Mouse (Mus musculus): ENCODE measurements around the gene Nudc. TPM values are rescaled to one million over a fixed set of nuclear protein-coding genes. Genes with fewer than 3 reads are reported as not detected.

Gene Nudc
- polyA plus RNA-seq, 1 experiment from 2014 or later, result 180 TPM

DNA sequence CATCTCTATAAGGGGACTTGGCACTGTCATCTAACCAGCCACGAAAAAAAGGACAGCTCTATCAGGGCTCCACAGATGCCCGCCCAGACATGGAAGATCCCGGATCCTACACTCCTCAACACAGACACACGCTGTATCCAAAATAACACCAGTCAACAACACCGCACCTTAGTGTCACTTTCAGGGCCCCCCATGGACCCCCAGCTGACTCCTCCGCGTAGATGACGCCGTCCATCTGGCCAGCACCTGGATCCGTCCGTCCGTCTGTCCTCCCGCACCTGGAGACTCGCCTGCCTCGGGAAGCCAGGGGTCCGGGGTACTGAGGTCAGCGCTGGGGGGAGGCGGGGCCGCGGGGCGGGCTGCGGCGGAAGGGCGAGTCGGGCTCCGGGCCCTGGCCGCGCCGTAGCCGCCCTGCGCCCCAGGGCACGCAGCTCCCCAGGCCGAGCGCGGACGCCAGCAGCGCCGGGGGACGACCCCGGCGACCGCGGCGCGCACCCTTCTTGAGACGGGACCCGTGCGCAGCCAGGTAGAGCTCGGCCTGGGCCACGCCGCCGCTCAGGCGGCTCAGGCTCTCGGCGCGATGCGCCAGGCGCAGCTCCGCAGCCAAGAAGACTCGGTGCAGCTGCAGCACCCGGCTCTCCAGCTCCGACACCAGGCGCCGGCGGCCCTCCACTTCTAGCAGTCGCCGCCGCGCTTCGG, 48.2 kb downstream of the Nudc start:
- peak; percentile 62 for ATAC-seq (ENCODE audit: low read depth)
- H3K4me1 ChIP-seq (ENCODE audit: control insufficient read depth, insufficient read depth, low read length), result peaks cover 5% of the 10 kb centered on the region; the same call in 1 of the 2 replicates
- peaks cover 48% of the 10 kb centered on the region for H3K27me3 ChIP-seq (ENCODE audit: control insufficient read depth, insufficient read depth, low read length)
- H3K9ac ChIP-seq (replicated peaks; ENCODE audit: low read depth, low read length), result peak overlapping the region; percentile 68
- WGBS, result under 1% methylated on average over 54 of the region's 70 CpGs
- peak overlapping the region; percentile 99 for H3K4me2 ChIP-seq (ENCODE audit: low read depth, low read length)
- peak overlapping the region; percentile 10; the same call in 1 of the 2 replicates for H3K27ac ChIP-seq (ENCODE audit: low read depth, low read length)
- no peaks in the 10 kb centered on the region for H3K36me3 ChIP-seq (ENCODE audit: control insufficient read depth, insufficient read depth, low read length)
- no peaks in the 10 kb centered on the region for H3K9me3 ChIP-seq (ENCODE audit: control insufficient read depth, low read length)
- peak overlapping the region; percentile 64 for H3K4me3 ChIP-seq (ENCODE audit: low read depth, low read length)

DNA sequence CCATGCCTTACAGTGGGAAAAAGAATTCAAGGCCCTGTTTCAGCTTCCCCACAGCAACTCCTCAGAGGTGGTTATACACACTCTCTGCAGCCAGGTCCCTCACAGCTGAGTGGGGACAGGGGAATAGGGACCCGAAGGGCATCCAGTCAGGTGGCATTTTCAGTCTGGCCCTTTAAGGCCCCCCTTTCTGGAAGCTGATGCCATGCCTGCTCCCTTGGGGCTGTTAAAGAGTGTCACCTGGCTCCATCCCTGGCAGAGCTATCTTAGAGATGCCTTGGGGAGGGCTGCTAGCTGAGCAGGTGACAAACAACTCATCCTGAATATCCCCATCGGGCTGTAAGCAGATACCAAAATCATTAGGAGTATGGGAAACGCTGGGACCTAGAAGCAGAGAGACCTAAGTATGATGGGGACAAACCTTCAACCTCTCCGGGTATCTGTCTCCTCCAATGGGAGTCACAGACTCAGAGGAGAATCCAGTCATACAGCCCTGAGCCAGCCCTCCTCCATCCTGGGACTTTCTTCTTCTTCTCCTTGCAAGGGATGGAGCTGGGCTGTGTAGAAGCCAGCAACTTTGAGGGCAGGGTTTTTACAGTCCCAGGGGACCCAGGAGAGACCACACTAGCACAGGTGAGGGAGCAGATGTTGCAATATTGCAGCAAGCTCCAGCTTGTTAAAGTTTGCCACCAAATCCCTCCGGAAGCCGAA, 48.9 kb downstream of the Nudc start:
- Histone ChIP-seq H3K9ac (replicated peaks; ENCODE audit: low read depth, low read length) (no peak overlapping the region; the same call in 1 of the 2 replicates), H3K27me3 (ENCODE audit: control insufficient read depth, insufficient read depth, low read length) (peaks cover 48% of the 10 kb centered on the region), H3K4me1 (ENCODE audit: control insufficient read depth, insufficient read depth, low read length) (peaks cover 5% of the 10 kb centered on the region; the same call in 1 of the 2 replicates), H3K4me2 (ENCODE audit: low read depth, low read length) (peak overlapping the region; percentile 99; the same call in 1 of the 2 replicates), H3K36me3 (ENCODE audit: control insufficient read depth, insufficient read depth, low read length) (no peaks in the 10 kb centered on the region), H3K4me3 (ENCODE audit: low read depth, low read length) (peak overlapping the region; percentile 64), H3K27ac (ENCODE audit: low read depth, low read length) (no peak overlapping the region), H3K9me3 (ENCODE audit: control insufficient read depth, low read length) (no peaks in the 10 kb centered on the region)
- no peak for ATAC-seq (ENCODE audit: low read depth)
- 23% methylated on average over 6 of the region's 6 CpGs for WGBS

DNA sequence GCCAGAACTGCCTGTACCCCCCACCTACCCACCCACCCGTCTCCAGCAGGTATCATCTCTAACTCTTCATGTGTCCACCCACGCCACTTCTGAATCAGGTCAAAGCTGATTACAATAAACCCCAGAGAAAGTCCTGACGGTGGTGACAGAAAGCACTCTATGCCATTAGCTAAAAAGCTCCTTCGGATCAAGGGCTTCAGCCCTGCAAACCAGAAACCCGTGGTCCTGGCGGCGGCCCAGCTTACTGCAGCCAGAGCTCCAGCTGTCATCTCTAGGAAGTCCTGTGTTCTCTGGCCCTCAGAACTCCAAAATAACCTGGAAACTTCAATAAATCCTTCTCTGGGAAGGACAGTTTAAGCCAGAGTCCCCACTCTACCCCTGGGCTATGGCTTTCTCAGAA, 50.1 kb downstream of the Nudc start:
- WGBS, result 31% methylated on average over 7 of the region's 7 CpGs
- no peak for ATAC-seq (ENCODE audit: low read depth)
- peaks cover 43% of the 10 kb centered on the region for H3K27me3 ChIP-seq (ENCODE audit: control insufficient read depth, insufficient read depth, low read length)

DNA sequence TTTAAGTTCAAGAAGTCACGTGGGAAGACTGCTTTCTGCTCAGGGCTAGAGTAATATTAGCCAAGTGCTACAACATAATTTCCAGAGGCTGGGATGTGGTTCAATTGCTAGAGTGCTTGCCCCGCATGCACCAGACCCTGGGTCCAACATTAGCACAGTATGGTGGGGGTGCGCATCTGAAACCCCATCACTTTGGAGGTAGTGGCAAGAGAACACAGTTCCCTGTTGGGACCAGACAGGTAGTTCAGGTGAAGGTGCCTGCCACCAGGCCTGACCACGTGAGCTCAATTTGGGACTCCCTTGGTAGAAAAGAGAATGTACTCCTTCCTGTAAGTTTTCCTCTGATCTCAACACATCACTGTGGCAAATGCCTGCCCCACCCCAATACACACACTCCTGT, 50.9 kb downstream of the Nudc start:
- H3K36me3 ChIP-seq (ENCODE audit: control insufficient read depth, insufficient read depth, low read length), result no peaks in the 10 kb centered on the region
- WGBS, result 64% methylated on average over 4 of the region's 4 CpGs

More for the DNA sequence above, 50.1 kb downstream of the Nudc start:
- H3K27ac ChIP-seq (ENCODE audit: low read depth, low read length), result no peak overlapping the region
- no peaks in the 10 kb centered on the region for H3K9me3 ChIP-seq (ENCODE audit: control insufficient read depth, low read length)
- H3K36me3 ChIP-seq (ENCODE audit: control insufficient read depth, insufficient read depth, low read length), result no peaks in the 10 kb centered on the region
- no peak overlapping the region for H3K9ac ChIP-seq (replicated peaks; ENCODE audit: low read depth, low read length)
- no peak overlapping the region for H3K4me2 ChIP-seq (ENCODE audit: low read depth, low read length)
- H3K4me1 ChIP-seq (ENCODE audit: control insufficient read depth, insufficient read depth, low read length), result peaks cover 5% of the 10 kb centered on the region; the same call in 1 of the 2 replicates
- H3K4me3 ChIP-seq (ENCODE audit: low read depth, low read length), result no peak overlapping the region

DNA sequence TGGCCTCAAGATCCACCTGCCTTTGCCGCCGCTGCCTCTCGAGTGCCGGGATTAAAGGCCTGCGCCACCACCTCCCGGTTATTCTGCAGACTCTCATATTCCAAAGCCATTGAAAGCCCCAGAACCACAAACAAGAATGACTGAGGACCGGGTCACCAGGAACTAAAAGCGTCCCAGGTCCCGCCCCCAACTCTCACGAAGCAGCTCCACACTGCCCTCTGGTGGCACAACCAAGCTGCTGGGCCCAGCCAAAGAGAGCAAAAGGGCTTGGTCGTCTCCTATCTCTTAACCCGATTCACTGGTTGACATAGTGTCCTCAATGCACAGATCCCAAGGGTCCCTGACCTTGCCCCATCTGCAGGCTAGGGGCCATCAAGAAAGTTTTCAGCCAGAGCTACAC, 51.4 kb downstream of the Nudc start:
- no peaks in the 10 kb centered on the region for H3K9me3 ChIP-seq (ENCODE audit: control insufficient read depth, low read length)
- H3K27ac ChIP-seq (ENCODE audit: low read depth, low read length), result no peak overlapping the region
- H3K4me1 ChIP-seq (ENCODE audit: control insufficient read depth, insufficient read depth, low read length), result peaks cover 5% of the 10 kb centered on the region; the same call in 1 of the 2 replicates
- peak overlapping the region; percentile 46 for H3K4me2 ChIP-seq (ENCODE audit: low read depth, low read length)
- peaks cover 34% of the 10 kb centered on the region for H3K27me3 ChIP-seq (ENCODE audit: control insufficient read depth, insufficient read depth, low read length)
- H3K36me3 ChIP-seq (ENCODE audit: control insufficient read depth, insufficient read depth, low read length), result no peaks in the 10 kb centered on the region
- H3K4me3 ChIP-seq (ENCODE audit: low read depth, low read length), result peak overlapping the region; percentile 20; the same call in 1 of the 2 replicates
- no peak overlapping the region for H3K9ac ChIP-seq (replicated peaks; ENCODE audit: low read depth, low read length)
- ATAC-seq (ENCODE audit: low read depth), result no peak
- under 1% methylated on average over 12 of the region's 12 CpGs for WGBS

More for the DNA sequence above, 50.9 kb downstream of the Nudc start:
- Histone ChIP-seq H3K9me3 (ENCODE audit: control insufficient read depth, low read length) (no peaks in the 10 kb centered on the region), H3K4me2 (ENCODE audit: low read depth, low read length) (no peak overlapping the region), H3K27ac (ENCODE audit: low read depth, low read length) (no peak overlapping the region), H3K4me1 (ENCODE audit: control insufficient read depth, insufficient read depth, low read length) (peaks cover 5% of the 10 kb centered on the region; the same call in 1 of the 2 replicates), H3K27me3 (ENCODE audit: control insufficient read depth, insufficient read depth, low read length) (peaks cover 38% of the 10 kb centered on the region), H3K4me3 (ENCODE audit: low read depth, low read length) (no peak overlapping the region), H3K9ac (replicated peaks; ENCODE audit: low read depth, low read length) (no peak overlapping the region)
- ATAC-seq (ENCODE audit: low read depth), result no peak

DNA sequence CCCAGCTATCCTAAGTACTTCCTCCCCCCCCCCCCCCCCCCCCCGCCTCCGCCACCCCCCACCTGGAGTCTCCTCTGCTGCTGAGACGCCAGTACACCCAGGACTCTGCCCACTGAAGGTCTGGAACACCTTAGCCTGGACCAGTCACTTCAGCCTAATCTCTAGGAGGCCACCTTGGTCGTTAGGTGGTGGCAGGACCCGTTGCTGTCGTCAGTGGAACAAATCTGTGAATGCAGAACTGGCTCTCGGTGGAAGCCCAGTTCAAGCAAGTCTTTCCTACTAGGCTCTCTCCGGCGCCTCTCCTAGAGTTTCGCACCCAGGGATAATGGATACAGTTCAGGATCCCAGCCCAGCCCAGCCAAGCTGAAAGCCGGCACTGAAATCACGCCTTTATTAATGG, 51.9 kb downstream of the Nudc start:
- H3K4me1 ChIP-seq (ENCODE audit: control insufficient read depth, insufficient read depth, low read length), result peaks cover 5% of the 10 kb centered on the region; the same call in 1 of the 2 replicates
- peaks cover 29% of the 10 kb centered on the region for H3K27me3 ChIP-seq (ENCODE audit: control insufficient read depth, insufficient read depth, low read length)
- no peak for ATAC-seq (ENCODE audit: low read depth)
- H3K4me3 ChIP-seq (ENCODE audit: low read depth, low read length), result peak overlapping the region; percentile 20; the same call in 1 of the 2 replicates
- H3K27ac ChIP-seq (ENCODE audit: low read depth, low read length), result no peak overlapping the region
- no peaks in the 10 kb centered on the region for H3K9me3 ChIP-seq (ENCODE audit: control insufficient read depth, low read length)
- no peaks in the 10 kb centered on the region for H3K36me3 ChIP-seq (ENCODE audit: control insufficient read depth, insufficient read depth, low read length)
- peak overlapping the region; percentile 46 for H3K4me2 ChIP-seq (ENCODE audit: low read depth, low read length)
- WGBS, result 29% methylated on average over 9 of the region's 12 CpGs
- no peak overlapping the region for H3K9ac ChIP-seq (replicated peaks; ENCODE audit: low read depth, low read length)

DNA sequence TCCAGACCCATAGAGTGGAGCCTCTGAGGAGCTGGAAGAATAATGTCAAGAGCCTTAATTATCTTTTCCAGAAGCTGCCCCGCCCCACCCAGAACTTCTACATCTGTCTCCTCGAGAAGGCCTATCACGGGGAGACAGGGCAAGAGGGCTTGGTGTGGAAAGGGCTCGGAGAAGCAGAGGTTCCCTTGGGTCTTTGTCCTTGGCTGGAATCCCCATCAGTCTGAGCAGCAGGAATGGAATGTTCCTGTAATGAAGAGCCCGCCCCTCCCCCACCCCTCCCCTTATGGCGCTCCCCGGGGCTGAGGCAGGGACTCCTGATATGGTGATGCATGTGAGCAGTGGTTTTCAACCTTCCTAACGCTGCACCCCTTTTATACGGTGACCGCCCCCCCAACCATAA, 54.0 kb downstream of the Nudc start:
- Histone ChIP-seq H3K9me3 (ENCODE audit: control insufficient read depth, low read length) (no peaks in the 10 kb centered on the region), H3K4me2 (ENCODE audit: low read depth, low read length) (no peak overlapping the region), H3K9ac (replicated peaks; ENCODE audit: low read depth, low read length) (no peak overlapping the region), H3K36me3 (ENCODE audit: control insufficient read depth, insufficient read depth, low read length) (no peaks in the 10 kb centered on the region), H3K27me3 (ENCODE audit: control insufficient read depth, insufficient read depth, low read length) (peaks cover 15% of the 10 kb centered on the region), H3K4me3 (ENCODE audit: low read depth, low read length) (no peak overlapping the region), H3K4me1 (ENCODE audit: control insufficient read depth, insufficient read depth, low read length) (no peaks in the 10 kb centered on the region; the same call in 1 of the 2 replicates), H3K27ac (ENCODE audit: low read depth, low read length) (no peak overlapping the region)
- ATAC-seq (ENCODE audit: low read depth), result no peak
- 38% methylated on average over 10 of the region's 10 CpGs for WGBS

DNA sequence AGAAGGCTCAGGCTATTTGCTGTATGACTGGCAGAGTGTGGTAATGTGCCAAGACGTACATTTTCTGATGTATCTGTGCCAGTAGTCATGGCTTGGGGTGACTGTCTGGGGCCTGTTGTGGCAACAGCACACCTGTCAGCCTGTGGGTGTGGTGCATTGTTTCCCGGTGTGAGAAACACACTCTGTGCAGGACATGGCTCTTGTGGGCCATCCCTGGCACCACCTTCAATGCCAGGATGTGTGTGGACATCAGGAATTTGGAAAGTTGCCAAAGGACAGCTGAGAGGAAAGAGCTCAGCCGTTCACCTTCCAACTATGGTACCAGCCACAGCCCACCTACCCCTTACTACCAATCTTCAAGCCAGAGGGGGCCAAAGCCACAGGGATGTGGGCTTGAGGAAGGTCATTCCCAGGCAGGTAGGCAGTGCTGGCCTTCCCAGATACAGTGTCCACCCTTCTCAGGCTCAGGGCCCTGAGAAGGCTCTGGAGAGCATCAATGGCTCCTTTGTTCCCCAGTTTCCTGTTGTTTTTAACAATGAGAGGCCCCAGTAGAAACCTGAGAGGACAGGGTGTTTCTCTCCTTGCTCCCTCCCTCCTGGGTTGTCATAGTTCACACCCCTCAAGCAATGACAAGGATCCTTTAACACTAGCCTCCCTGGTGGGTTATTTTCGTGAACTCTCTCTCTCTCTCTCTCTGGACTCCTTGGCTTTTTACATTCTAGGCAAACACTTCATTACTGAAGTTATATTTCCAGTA, 56.1 kb downstream of the Nudc start:
- H3K4me3 ChIP-seq (ENCODE audit: low read depth, low read length), result no peak overlapping the region
- no peaks in the 10 kb centered on the region for H3K9me3 ChIP-seq (ENCODE audit: control insufficient read depth, low read length)
- H3K27me3 ChIP-seq (ENCODE audit: control insufficient read depth, insufficient read depth, low read length), result no peaks in the 10 kb centered on the region
- H3K27ac ChIP-seq (ENCODE audit: low read depth, low read length), result no peak overlapping the region
- ATAC-seq (ENCODE audit: low read depth), result no peak
- WGBS, result 60% methylated on average over 4 of the region's 4 CpGs
- H3K36me3 ChIP-seq (ENCODE audit: control insufficient read depth, insufficient read depth, low read length), result no peaks in the 10 kb centered on the region
- no peak overlapping the region for H3K4me2 ChIP-seq (ENCODE audit: low read depth, low read length)
- H3K4me1 ChIP-seq (ENCODE audit: control insufficient read depth, insufficient read depth, low read length), result no peaks in the 10 kb centered on the region; the same call in 1 of the 2 replicates
- no peak overlapping the region for H3K9ac ChIP-seq (replicated peaks; ENCODE audit: low read depth, low read length)

Measured in neural tube, embryonic 14.5 days (tissue).